Mouse (Mus musculus): ENCODE results near the gene Dhrs3.

Dhrs3 gene

DNA sequence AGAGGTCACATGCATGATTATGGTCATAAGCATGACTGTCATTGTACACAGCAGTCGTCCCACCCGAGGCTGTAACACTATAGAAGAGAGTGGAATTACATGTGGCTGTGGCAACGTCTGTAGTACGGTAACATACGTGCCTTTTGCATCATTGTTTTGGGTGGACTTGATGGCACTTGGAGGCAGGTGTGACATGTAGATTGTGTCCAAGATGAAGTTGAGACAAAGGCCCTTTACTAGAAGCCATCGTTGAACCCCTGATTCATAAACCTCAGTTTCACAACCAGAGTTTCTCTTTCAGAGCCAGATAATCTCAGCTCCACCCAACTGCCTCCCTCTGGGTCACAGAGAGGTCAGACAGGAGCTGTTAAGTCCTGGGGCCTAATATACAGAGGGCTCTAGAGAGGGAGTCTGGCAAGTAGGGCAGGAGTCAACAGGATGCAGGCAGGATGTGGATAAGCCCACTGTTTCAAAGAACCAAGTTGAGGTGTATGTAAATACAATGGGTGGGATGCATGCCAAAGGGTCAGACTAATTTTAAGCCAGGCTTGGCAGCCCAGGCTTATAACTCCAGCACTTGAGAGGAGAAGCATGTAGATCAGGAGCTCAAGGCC is 5.5 kb downstream of the Dhrs3 start:
- DNase-seq (ENCODE audit: low read depth, low spot score) = no peak

DNA sequence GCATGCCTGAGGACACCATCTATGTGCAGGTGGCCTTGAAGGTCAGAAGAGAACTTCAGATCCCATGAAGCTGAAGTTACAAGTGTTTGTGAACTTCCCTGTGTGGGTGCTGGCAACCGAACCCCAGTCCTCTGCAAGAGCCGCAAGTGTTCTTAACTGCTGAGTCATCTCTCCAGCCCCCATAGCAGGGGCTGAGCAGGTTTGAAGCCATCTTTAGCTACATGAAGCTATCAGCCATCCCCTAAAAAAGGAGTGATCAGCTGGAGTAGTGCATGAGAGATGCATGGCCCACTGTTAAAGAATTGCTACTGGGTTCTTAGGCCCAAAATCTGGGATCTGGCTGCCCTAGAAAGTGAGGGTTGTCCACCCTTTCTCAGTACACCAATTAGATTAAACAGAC is 6.1 kb downstream of the Dhrs3 start:
- no peak for DNase-seq (ENCODE audit: low read depth, low spot score)

DNA sequence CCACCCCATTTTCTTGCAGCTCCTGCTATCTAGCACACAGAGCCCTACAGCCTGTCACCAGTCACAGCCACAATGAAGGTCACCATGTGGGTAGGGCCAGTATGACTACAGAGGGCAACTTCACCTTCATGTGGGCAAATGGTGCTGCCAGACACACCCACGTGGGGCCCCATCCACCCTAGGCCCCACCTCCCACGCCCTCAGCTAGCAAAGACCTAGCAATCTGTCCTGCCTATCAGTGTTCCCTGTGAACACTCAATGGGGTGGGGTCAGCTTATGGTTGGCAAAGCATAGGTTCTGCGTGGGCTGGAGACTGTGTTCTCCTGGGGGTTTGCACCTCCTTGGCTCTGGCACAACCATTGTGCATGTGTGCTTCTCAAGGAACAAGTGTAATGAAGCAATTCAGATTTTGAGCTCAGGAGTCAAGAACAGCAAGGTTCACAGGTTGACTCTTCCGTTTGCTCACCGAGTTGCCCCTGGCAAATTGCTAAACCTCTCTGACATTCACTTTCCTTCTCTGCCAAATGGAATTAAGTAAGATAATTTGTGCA is 9.0 kb downstream of the Dhrs3 start:
- no peak for DNase-seq (ENCODE audit: low read depth, low spot score)

DNA sequence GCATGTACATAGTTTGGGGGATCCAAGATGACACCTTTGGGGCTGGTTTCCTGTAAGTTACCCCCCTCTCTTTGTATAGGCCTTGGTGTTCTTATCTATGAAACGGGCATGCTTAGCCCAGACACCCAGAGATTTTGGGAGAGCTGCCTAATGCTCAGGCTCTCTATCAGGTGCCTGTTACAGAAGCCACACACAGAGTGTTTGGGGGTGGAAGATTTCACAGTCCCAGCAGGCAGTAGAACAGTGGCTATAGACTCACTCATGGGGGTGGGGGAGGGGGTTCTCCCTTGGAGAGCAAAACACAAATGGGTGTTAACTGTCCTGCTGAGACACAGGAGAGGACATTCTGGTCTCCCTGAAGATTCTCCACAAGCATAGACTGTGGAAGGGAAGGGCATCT is 10.5 kb downstream of the Dhrs3 start:
- DNase-seq (ENCODE audit: low read depth, low spot score) = no peak

DNA sequence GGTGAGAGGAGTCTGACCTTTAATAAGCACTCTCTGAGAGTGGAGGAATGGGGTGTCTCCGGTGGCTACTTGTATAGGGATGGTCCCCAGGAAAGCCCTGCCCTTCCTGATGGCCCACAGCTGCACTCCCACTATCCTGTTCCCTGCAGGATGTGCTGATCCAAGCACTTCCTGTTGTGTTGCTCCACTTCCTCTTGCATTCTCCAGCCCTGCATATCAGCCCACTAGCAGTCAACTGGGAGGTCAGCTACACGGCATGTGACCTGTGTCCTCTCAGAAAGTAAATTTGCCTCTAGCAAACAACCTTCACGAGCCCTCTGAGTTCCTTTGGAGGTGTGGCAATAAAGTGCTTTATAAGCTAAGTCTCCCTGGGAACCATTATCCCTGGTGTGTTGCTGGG is 11.3 kb downstream of the Dhrs3 start:
- no peak for DNase-seq (ENCODE audit: low read depth, low spot score)

DNA sequence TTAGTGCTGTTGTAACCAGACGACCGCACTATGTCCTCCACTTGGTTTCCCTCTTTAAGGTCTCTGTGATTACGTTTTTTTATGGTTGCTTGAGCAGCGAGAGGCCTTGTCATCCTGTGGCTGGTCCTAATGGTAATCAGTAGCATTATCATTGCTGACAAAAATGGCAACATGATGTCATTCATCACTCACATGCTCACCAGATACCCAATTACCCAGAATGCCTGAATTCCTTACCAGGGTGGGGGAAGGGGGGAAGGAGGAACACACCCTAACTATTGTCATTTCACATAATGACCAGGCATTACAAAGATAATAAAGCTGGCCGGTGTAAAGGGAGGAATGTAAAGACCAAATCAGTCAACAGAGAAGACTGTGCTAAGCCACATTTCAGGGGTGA is 12.5 kb downstream of the Dhrs3 start:
- DNase-seq (ENCODE audit: low read depth, low spot score) = no peak

DNA sequence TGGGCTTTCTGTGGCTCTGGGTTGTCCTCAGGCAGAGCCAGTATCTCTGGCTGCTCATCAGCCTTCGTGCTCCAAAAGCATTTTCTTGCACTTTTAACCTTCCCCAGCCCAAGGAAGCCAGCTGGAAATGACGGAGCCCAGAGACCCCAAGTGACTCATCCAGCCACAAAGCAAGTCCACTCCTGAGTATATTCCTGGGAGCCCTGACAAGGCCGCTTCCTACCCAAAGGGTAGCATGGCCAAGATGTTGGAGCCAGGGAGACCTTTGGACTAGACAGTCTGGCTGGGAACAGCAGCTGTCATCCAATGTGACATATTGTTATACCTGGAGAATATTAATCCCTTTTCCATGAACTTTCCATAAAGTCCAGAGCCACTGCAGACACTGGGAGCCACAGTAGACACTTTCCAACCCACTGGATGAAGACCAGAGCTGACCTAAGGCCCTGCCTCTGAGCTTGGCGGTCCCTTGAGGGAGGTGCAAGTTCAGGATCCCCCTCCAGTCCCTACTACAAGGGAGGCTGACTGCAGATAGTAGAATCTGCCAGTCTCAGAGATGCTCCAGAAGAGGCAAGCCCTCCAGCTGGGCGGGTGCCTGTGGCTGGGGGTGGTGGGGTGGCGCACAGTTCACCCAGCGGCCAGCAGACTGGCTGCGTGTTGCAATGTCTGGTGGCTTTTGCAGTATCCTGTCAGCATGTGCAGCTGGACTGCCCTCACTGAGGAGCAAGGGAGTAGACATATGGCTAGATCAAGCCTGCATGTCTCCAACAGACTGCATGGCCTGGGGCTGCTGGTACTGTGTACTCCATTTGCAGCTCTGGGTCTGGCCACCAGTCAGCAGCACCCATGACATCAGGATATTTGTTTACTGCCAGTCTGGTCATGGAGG is 13.6 kb downstream of the Dhrs3 start:
- no peak for DNase-seq (ENCODE audit: low read depth, low spot score)

DNA sequence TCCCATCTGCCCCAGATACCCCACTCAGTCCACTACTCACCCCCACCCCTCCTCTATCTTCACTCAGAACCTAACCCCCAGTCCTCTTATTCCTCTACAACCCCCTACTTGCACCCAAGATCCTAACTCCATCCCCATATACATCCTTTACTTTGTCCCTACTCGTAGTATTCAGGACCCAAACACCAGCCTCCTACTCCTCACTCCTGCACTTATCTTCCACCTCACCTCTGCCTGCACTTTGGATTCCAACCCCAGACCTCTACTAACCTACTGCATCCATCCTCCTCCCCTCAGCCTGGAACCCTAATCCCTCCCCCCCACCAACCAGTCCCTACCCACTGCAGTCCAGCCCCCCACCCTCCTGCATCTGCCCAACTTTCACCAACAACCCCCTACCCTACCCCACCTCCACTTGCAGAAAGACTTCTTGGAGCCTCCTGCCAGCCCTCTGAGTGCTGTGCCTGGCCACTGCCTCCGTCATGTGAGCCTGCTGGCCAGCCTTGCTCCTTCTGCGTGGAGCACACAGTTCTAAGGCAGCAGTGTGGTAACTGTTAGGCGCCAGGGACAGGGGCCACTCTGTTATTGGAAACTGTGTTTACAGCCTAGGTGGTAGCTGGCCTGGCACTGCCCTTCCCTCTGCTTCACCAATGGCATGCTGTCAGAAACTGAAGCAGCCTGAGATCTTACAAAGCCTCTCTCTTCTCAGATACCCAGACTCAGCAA is 14.5 kb downstream of the Dhrs3 start:
- DNase-seq (ENCODE audit: low read depth, low spot score) = no peak

DNA sequence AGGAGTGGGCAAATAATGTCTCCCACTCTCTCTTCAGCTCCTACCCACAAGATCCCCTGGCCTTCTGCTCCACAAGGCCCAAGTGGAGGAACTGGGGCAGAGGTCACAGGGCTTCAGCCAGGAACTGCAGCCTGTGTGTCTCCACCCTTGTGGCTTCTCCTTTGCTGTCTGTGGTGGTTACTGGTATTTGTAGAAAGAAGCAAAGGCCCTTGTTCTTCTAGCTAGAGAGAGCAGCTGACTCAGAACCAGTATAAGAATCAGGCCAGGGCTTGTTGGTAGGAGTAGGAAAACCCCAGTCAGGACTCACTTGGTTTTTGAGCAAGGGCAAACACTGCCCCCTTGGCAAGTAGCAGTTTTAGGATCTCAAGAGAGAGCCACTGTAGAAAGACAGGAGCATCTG is 16.2 kb downstream of the Dhrs3 start:
- no peak for DNase-seq (ENCODE audit: low read depth, low spot score)

DNA sequence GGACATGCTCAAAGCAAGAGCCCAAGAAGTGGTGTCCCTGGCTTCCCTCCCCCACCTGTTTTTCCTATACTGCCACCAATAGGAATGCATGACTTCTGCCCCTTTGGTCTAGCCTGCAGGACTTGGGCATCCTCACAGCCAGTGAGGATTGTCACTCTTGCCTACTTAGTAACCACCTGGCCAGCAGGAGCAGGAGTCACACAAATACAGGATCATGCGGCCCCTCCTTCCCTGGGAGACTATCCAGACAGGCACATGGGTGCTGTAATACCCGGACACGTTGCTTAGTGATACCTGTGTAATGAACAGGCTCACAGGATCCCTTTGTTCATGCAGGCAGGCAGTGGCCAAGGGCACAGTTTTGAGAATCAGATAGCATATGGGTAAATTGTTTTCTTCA is 17.7 kb downstream of the Dhrs3 start:
- DNase-seq (ENCODE audit: low read depth, low spot score) = no peak

DNA sequence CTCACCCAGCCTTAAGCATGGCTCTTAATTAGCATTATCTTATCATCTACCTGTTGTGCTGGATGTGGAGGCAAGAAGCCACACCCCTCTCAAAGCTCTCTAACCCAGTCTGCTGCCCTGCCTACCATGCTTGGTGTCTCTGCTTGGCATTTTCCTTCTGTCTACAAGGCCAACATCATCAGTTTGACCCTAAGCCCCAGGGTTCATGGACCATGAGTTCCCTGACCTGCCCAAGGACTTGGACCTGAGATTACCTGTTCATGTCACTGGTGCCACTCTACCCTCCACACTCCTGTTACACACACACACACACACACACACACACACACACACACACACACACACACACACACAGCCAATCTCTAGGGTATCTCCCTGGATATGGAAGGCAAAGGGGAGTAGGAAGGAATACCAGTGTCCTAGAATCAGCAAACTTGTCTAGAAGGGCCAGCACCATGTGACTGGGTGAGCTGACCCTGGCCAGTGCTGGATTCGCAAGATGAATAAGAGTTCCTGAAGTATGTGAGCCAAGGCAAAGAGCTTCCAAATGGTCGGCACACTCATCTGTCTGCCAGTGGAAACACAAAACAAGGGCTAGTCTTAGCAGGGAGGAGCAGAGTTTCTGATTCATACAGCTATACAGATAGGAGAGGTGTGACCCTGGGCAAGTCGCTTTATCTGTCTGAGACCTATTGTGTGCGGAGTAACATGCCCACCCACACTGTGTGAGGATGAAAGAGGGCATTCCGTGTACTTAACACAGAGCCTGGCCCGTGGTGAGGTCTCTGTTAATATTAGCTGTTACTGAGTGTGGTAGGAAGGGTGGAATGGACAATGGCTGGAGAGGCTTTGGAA is 20.9 kb downstream of the Dhrs3 start:
- no peak for DNase-seq (ENCODE audit: low read depth, low spot score)

DNA sequence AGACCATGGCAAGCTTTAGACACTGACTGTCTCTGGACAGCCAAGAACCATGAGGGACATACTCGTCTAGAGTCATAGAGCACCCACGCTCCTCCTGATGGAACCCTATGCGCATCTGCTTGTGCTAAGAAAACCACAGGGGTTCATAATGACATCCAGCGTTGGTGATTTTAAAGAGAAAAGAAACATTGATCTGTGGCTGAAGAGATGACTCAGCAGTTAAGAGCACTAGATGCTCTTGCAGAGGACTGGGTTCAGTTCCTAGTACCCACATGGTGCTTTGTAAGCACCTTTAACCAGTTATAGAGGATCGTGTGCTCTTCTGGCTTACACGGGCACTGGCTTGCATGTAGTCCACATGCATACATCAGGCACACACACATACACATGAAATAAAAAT is 23.9 kb downstream of the Dhrs3 start:
- DNase-seq (ENCODE audit: low read depth, low spot score) = no peak

DNA sequence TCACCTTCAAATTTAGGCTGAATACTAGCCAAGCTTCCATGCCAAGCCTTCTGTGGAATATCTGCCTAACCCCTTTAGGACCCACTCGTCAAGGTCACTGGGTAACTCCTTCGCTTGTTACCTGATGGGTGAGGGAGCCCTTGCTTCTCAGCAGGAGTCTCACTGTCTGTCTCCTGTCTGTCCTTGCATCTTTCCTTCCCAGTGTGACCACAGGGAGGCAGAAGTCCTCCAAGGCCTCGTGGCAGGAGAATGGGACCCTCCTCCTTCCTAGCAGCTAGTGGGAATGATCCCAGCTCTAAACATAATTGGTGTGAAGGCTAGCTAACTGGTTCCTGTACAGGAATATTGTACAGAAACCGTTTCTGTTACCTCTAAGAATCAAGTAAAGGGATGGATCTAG is 24.5 kb downstream of the Dhrs3 start:
- DNase-seq (ENCODE audit: low read depth, low spot score) = no peak

DNA sequence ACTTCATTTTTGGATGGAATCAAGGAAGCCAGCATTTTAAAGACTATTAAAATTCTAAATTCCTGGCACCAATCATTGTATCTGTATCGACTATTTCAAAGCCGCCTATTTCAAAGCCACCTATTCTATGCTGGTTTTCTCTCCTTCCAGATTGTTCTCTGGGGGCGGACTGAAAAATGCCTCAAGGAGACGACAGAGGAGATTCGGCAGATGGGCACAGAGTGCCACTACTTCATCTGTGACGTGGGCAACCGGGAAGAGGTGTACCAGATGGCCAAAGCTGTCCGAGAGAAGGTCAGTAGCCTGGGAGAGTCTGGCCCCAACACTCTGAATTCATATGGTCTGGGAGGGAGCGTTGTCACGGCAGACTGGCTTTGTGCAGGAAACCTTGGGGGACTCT is 25.9 kb downstream of the Dhrs3 start:
- DNase-seq (ENCODE audit: low read depth, low spot score) = no peak

DNA sequence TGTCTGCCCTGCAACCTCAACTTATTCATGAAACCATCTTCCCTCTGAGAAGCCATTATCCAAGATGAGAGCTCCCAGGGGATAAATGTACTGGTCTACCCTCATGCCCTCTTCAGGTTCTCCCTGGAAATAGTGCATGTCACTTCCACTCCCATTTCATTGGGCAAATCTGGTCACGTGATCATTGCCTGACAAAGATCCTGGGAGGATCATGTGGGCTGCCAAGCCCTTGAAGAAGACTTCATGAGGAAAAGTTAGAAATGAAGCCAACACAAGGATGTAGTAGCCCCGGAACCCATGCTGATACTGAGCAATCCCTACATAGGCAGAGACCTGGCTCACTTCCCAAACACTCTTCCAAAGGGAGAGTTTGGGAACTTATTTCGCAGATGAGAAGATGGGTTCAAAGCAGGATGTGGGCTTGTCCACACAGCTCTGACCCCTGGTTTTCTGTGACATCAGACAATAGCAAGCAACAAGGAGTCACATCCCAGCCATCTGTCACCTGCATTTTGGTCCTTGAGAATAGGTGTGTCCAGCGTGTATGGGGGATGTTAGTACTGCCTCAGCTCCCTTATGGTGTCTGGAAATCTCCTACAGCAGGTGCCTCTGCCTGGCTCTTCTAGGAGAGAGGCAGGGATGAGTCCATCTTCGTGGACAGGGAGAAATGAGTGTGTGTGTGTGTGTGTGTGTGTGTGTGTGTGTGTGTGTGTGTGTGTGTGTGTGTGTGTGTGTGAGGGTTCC is 36.2 kb downstream of the Dhrs3 start:
- no peak for DNase-seq (ENCODE audit: low read depth, low spot score)

DNA sequence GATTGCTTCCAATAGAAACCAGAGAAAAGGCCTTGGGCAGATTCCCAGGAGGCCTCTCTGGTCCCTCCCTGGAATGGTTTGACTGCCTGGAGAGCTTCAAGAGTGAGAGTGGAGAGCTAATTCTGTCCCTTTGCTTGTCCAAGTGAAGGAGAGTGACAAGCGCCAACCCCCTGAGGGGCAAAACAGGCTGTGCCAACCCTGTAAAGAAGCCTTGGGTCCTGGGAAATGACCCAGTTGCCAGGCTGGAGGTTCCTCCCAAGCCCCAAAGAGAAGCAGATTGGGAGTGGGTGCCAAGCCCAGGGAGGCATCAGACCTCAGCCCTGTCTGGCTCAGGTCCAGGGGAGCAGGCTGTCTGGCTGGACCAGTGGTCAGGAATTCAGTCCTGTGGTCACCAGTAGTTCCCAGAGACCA is 37.2 kb downstream of the Dhrs3 start:
- no peak for DNase-seq (ENCODE audit: low read depth, low spot score)

DNA sequence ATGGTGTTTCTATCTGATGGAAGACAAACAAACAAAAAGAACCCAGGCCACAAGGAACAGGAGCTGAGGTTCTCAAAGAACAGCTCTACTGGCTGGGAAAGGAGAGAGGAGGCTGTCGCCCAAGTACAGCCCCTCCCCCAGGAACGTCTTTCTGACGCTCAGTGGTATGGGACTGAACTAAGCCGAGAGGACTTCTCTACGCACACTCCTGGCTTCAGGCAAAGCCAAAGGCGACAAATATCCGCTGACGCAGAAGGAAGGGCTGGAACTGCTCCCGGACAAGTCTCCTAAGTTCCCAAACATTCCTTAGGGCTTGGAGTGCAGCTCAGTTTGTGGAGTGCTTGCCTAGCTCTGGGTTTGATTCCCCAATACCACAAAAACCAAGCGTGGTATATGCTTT is 37.7 kb downstream of the Dhrs3 start:
- DNase-seq (ENCODE audit: low read depth, low spot score) = no peak

DNA sequence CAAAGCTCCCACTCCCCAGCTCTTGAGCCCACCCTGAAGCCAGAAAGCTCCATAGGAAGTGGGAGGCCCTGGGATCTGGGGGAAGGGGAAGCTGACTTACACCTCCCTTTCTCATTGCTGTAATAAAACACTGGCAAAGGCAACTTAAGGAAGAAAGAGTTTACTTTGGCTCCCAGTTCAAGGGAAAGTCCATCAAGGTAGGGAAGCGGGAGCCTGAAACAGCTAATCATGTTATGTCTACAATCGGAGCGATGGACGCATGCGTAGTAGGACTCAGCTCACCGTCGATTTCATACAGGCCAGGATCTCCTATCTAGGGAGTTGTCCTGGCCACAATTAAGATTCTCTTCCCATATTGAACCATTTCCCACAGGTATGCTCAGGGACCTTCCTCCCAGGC is 38.5 kb downstream of the Dhrs3 start:
- no peak for DNase-seq (ENCODE audit: low read depth, low spot score)

DNA sequence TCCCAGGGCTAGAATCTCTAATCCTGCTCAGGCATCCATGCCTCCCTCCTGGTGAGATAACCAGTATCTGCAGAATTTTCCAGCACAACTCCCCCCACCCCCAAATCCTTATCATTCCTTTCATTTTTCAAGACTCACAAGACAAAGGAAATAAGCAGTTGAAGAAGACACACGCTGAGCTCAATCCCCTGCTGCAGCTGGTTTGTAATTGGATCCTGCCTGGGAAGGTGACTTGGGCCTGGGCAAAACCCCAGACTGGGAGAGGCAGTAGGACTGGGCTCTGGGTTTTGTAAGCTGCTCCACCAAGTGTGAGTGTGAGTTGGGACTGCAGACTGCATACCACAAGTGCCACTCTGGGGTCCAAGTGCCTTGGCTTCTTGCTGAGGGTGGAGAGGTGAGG is 41.9 kb downstream of the Dhrs3 start:
- no peak for DNase-seq (ENCODE audit: low read depth, low spot score)

DNA sequence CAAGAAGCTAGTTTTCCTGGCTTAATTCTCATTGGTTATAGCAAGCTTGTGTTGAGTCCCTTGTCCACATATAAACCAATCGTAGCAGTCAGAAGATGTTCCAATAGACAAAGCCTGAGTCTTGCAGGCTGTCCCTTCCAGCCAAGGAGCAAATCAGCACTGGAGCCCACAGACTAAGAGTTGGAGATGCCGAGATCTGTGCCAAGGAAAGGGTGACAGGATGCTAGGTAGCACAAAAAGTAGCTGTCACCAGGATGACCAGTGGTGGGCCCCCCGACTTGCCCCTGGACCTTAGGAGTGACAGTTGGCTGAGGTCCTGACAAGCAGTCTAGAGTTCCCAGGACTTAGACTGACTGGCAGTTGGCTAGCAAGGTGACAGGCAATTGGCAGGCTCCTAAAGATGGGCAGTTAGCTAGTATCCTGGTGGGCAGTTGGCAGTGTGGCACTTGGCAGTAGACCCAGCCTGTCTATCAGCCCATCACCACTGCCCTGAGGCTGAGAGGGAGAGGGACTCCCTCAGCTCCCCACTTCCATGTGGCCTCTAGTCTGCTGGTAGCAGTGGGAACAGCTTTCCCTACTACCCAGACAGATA is 44.0 kb downstream of the Dhrs3 start:
- no peak for DNase-seq (ENCODE audit: low read depth, low spot score)

Measured in c-Kit-negative CD71-positive TER-119-positive erythroid progenitor cells, embryonic 14.5 days (primary cell).